8 mouse cellular contexts compared by ENCODE assay signal in genomic region chr11:98202641-98203350, GRCm38 (mm10). TPM values are rescaled to one million over a fixed set of nuclear protein-coding genes. Genes with fewer than 3 reads are reported as not detected.
DNase-seq lines count a peak whose midpoint lies in the region; ATAC-seq and TF ChIP-seq lines count a peak whose summit lies in the region.

Gene Cdk12, plus strand, starts transcription at chr11:98203059.

- no peak for TF ChIP-seq EP300 in CH12.LX (IDR thresholded peaks at IDR 0.05; ENCODE audit: low read length)

- peaks cover 38% of the 10 kb centered on the region for H3K79me2 ChIP-seq in CH12.LX (replicated peaks; ENCODE audit: control insufficient read depth, extremely low read depth, insufficient read depth, poor library complexity, severe bottlenecking)

- peaks cover 0 to 29% of the 10 kb centered on the region in 2 experiments; a peak in 2 of 4 replicates for H3K4me1 ChIP-seq in CH12.LX (ENCODE audit: control insufficient read depth in 1 of 2, insufficient read depth in 2 of 2)
- peaks cover 3% of the 10 kb centered on the region; the same call in 1 of the 2 replicates for H3K4me1 ChIP-seq in forebrain, embryonic 11.5 days (replicated peaks; ENCODE audit: control insufficient read depth, insufficient read depth, low read length)
- peaks cover 11% of the 10 kb centered on the region for H3K4me1 ChIP-seq in heart, embryonic 16.5 days (ENCODE audit: control insufficient read depth, insufficient read depth, low read length)
- peaks cover 19% of the 10 kb centered on the region for H3K4me1 ChIP-seq in liver, embryonic 15.5 days (replicated peaks)
- H3K4me1 ChIP-seq in neural tube, embryonic 12.5 days, result peaks cover 11% of the 10 kb centered on the region

- H3K4me2 ChIP-seq in CH12.LX (ENCODE audit: insufficient read depth, low read depth, poor library complexity, severe bottlenecking), result peak within 1 kb of the TSS; percentile 57
- H3K4me2 ChIP-seq in forebrain, embryonic 11.5 days (ENCODE audit: low read depth, low read length, severe bottlenecking), result peak within 1 kb of the TSS; percentile 89
- peak within 1 kb of the TSS; percentile 86 for H3K4me2 ChIP-seq in heart, embryonic 16.5 days (ENCODE audit: low read depth, low read length)
- H3K4me2 ChIP-seq in liver, embryonic 15.5 days, result peak within 1 kb of the TSS; percentile 68
- H3K4me2 ChIP-seq in neural tube, embryonic 12.5 days (replicated peaks), result peak within 1 kb of the TSS; percentile 85

- peak within 1 kb of the TSS; percentile 83 to 88 (median 86) for H3K4me3 ChIP-seq in CH12.LX (replicated peaks in 1 of 3; ENCODE audit: low read depth in 2 of 3, low read length in 2 of 3, poor library complexity in 1 of 3)
- H3K4me3 ChIP-seq in forebrain, embryonic 11.5 days (ENCODE audit: low read depth, low read length), result peak within 1 kb of the TSS; percentile 91
- H3K4me3 ChIP-seq in heart, embryonic 16.5 days (ENCODE audit: low read length), result peak within 1 kb of the TSS; percentile 99
- H3K4me3 ChIP-seq in liver, embryonic 15.5 days (replicated peaks), result peak within 1 kb of the TSS; percentile 96
- peak within 1 kb of the TSS; percentile 87 for H3K4me3 ChIP-seq in neural tube, embryonic 12.5 days

- peak; percentile 99 for TF ChIP-seq POLR2A in CH12.LX (IDR thresholded peaks at IDR 0.05; ENCODE audit: low read depth, low read length)

- H3K9ac ChIP-seq in CH12.LX (ENCODE audit: insufficient read depth, low read depth), result peak within 1 kb of the TSS; percentile 99
- H3K9ac ChIP-seq in forebrain, embryonic 11.5 days (ENCODE audit: low read length), result peak within 1 kb of the TSS; percentile 98
- H3K9ac ChIP-seq in heart, embryonic 16.5 days (ENCODE audit: low read length), result peak within 1 kb of the TSS; percentile 100
- H3K9ac ChIP-seq in liver, embryonic 15.5 days, result peak within 1 kb of the TSS; percentile 100
- H3K9ac ChIP-seq in neural tube, embryonic 12.5 days, result peak within 1 kb of the TSS; percentile 98

- peak within 1 kb of the TSS; percentile 93 for H3K27ac ChIP-seq in CH12.LX (ENCODE audit: insufficient read depth, low read depth)
- peak within 1 kb of the TSS; percentile 99 for H3K27ac ChIP-seq in forebrain, embryonic 11.5 days (ENCODE audit: low read depth, low read length)
- peak within 1 kb of the TSS; percentile 100 for H3K27ac ChIP-seq in heart, embryonic 16.5 days (ENCODE audit: low read length)
- H3K27ac ChIP-seq in liver, embryonic 15.5 days (replicated peaks), result peak within 1 kb of the TSS; percentile 100
- H3K27ac ChIP-seq in neural tube, embryonic 12.5 days, result peak within 1 kb of the TSS; percentile 98

- no peak for TF ChIP-seq CTCF in CH12.LX (conservative IDR thresholded peaks at IDR 0.05 in 1 of 2, IDR thresholded peaks at IDR 0.05 in 1 of 2; ENCODE audit: low read depth in 2 of 2, low read length in 2 of 2)

- WGBS in forebrain, embryonic 11.5 days, result under 1% methylated on average over 56 of the region's 63 CpGs
- under 1% methylated on average over 49 of the region's 63 CpGs for WGBS in heart, embryonic 16.5 days
- WGBS in liver, embryonic 15.5 days (ENCODE audit: insufficient replicate concordance), result under 1% methylated on average over 61 of the region's 63 CpGs
- WGBS in neural tube, embryonic 12.5 days, result under 1% methylated on average over 62 of the region's 63 CpGs

- dilution Hi-C loops in CH12.LX (cut with MboI; ENCODE audit: extremely low pct_ligation_motif_present, extremely low pct_unique_long_range_greater_than_20kb, low sequenced_read_pairs), result no loop called here

- peaks cover 0 to 8% of the 10 kb centered on the region in 2 experiments for H3K36me3 ChIP-seq in CH12.LX (replicated peaks in 1 of 2; ENCODE audit: control insufficient read depth in 1 of 2, insufficient read depth in 1 of 2, low read length in 1 of 2)
- H3K36me3 ChIP-seq in forebrain, embryonic 11.5 days (ENCODE audit: control insufficient read depth, insufficient read depth, low read length), result no peaks in the 10 kb centered on the region
- H3K36me3 ChIP-seq in heart, embryonic 16.5 days (ENCODE audit: control insufficient read depth, insufficient read depth), result no peaks in the 10 kb centered on the region
- H3K36me3 ChIP-seq in liver, embryonic 15.5 days (replicated peaks), result peaks cover 3% of the 10 kb centered on the region
- peaks cover 1% of the 10 kb centered on the region; the same call in 1 of the 2 replicates for H3K36me3 ChIP-seq in neural tube, embryonic 12.5 days

- no peak for TF ChIP-seq RAD21 in CH12.LX (IDR thresholded peaks at IDR 0.05; ENCODE audit: low read depth, low read length)

- no peaks in the 10 kb centered on the region for H3K27me3 ChIP-seq in CH12.LX (replicated peaks)
- no peaks in the 10 kb centered on the region for H3K27me3 ChIP-seq in forebrain, embryonic 11.5 days (ENCODE audit: control insufficient read depth, insufficient read depth, low read length)
- H3K27me3 ChIP-seq in heart, embryonic 16.5 days (ENCODE audit: control insufficient read depth, insufficient read depth, low read length), result no peaks in the 10 kb centered on the region
- H3K27me3 ChIP-seq in liver, embryonic 15.5 days, result no peaks in the 10 kb centered on the region; the same call in 1 of the 2 replicates
- H3K27me3 ChIP-seq in neural tube, embryonic 12.5 days (replicated peaks), result no peaks in the 10 kb centered on the region

- DNase-seq in CH12.LX (ENCODE audit: extremely low read depth), result peak; percentile 100
- peak; percentile 97 for DNase-seq in c-Kit-positive CD71-positive TER-119-negative erythroid progenitor cells, embryonic 14.5 days (ENCODE audit: low read depth)
- DNase-seq in forebrain, embryonic 11.5 days (ENCODE audit: low spot score), result peak; percentile 99
- peak; percentile 97 to 98 for DNase-seq in kidney, postnatal 36 days
- DNase-seq in telencephalon, adult 2 months (ENCODE audit: low read depth, low spot score), result peak; percentile 96

- H3K9me3 ChIP-seq in CH12.LX (replicated peaks; ENCODE audit: low read length), result no peaks in the 10 kb centered on the region
- H3K9me3 ChIP-seq in forebrain, embryonic 11.5 days (ENCODE audit: control insufficient read depth, low read length), result no peaks in the 10 kb centered on the region
- no peaks in the 10 kb centered on the region for H3K9me3 ChIP-seq in heart, embryonic 16.5 days (replicated peaks; ENCODE audit: control insufficient read depth, low read length)
- H3K9me3 ChIP-seq in liver, embryonic 15.5 days (replicated peaks), result no peaks in the 10 kb centered on the region
- no peaks in the 10 kb centered on the region for H3K9me3 ChIP-seq in neural tube, embryonic 12.5 days

- in situ Hi-C loops in CH12.LX (cut with MboI; ENCODE audit: low pct_ligation_motif_present, low pct_unique_long_range_greater_than_20kb, low sequenced_read_pairs), result no loop called here

- ATAC-seq in forebrain, embryonic 11.5 days (replicated peaks; ENCODE audit: low FRiP score), result peak; percentile 89
- peak; percentile 94 for ATAC-seq in heart, embryonic 16.5 days (replicated peaks; ENCODE audit: extremely low read depth, insufficient read depth, low FRiP score)
- ATAC-seq in liver, embryonic 15.5 days (ENCODE audit: insufficient read depth), result peak; percentile 89
- peak; percentile 94 for ATAC-seq in neural tube, embryonic 12.5 days (ENCODE audit: low FRiP score, low read depth)

TF ChIP-seq in CH12.LX, 34 proteins besides CTCF, POLR2A, EP300 and RAD21:
- no peak for TF ChIP-seq MYC (IDR thresholded peaks at IDR 0.05; ENCODE audit: low read depth, low read length)
- peak; percentile 89 for TF ChIP-seq MXI1 (IDR thresholded peaks at IDR 0.05; ENCODE audit: low read depth, low read length)
- no peak for TF ChIP-seq USF2 (conservative IDR thresholded peaks at IDR 0.05; ENCODE audit: low read depth, low read length)
- TF ChIP-seq ZMIZ1 (IDR thresholded peaks at IDR 0.05; ENCODE audit: low read depth, low read length), result peak; percentile 98
- TF ChIP-seq ZC3H11A (IDR thresholded peaks at IDR 0.05; ENCODE audit: low read depth, low read length), result no peak
- TF ChIP-seq MEF2A (IDR thresholded peaks at IDR 0.05; ENCODE audit: borderline replicate concordance, low read depth, low read length), result peak; percentile 68
- peak; percentile 56; the same call in 1 of the 2 replicates for TF ChIP-seq KAT2A (IDR thresholded peaks at IDR 0.05; ENCODE audit: insufficient replicate concordance, low read length)
- peak; percentile 97 for TF ChIP-seq TCF12 (IDR thresholded peaks at IDR 0.05; ENCODE audit: low read depth, low read length)
- peak; percentile 97 for TF ChIP-seq CHD2 (IDR thresholded peaks at IDR 0.05; ENCODE audit: low read length)
- TF ChIP-seq GABPA (IDR thresholded peaks at IDR 0.05; ENCODE audit: insufficient replicate concordance, low read depth, low read length), result no peak
- no peak for TF ChIP-seq JUND (conservative IDR thresholded peaks at IDR 0.05; ENCODE audit: low read depth, low read length)
- peak; percentile 74 for TF ChIP-seq BHLHE40 (IDR thresholded peaks at IDR 0.05; ENCODE audit: low read depth, low read length)
- peak; percentile 83; the same call in 1 of the 2 replicates for TF ChIP-seq MAX (IDR thresholded peaks at IDR 0.05; ENCODE audit: low read length)
- TF ChIP-seq IRF4 (IDR thresholded peaks at IDR 0.05; ENCODE audit: low read depth, low read length), result peak; percentile 63
- peak; percentile 99 for TF ChIP-seq MAZ (IDR thresholded peaks at IDR 0.05; ENCODE audit: low read depth, low read length)
- peak; percentile 21; the same call in 1 of the 2 replicates for TF ChIP-seq ETS1 (conservative IDR thresholded peaks at IDR 0.05; ENCODE audit: low read depth, low read length)
- TF ChIP-seq NRF1 (IDR thresholded peaks at IDR 0.05; ENCODE audit: low read depth, low read length), result no peak
- peak; percentile 97 for TF ChIP-seq SIN3A (IDR thresholded peaks at IDR 0.05; ENCODE audit: low read length)
- peak; percentile 93 for TF ChIP-seq UBTF (IDR thresholded peaks at IDR 0.05; ENCODE audit: low read depth, low read length)
- peak; percentile 97 for TF ChIP-seq NELFE (IDR thresholded peaks at IDR 0.05; ENCODE audit: low read depth, low read length)
- peak; percentile 97 for TF ChIP-seq POLR2AphosphoS2 (IDR thresholded peaks at IDR 0.05; ENCODE audit: low read depth, low read length)
- peak; percentile 95 for TF ChIP-seq TBP (conservative IDR thresholded peaks at IDR 0.05; ENCODE audit: low read depth, low read length)
- TF ChIP-seq CHD1 (IDR thresholded peaks at IDR 0.05; ENCODE audit: low read depth, low read length), result no peak
- TF ChIP-seq HCFC1 (IDR thresholded peaks at IDR 0.05; ENCODE audit: low read depth, low read length), result peak; percentile 80
TF ChIP-seq in CH12.LX: peak in this region for 17.

RNA-seq across cellular contexts. Expression of gene Cdk12, which starts in this region (rescaled TPM):
- total RNA-seq in CH12.LX (2012; rRNA removed), result 29.6 and 38.2 TPM in 2 replicates
- 26.1 and 27.8 TPM in 2 replicates for total RNA-seq in CH12.LX (2014; rRNA removed)
- 39.1 and 44.1 TPM in 2 replicates for polyA plus RNA-seq in CH12.LX (2012; ENCODE audit: insufficient read length, low read depth)
- polyA plus RNA-seq in forebrain, embryonic 11.5 days (2014; fragmentation: Nextera tagmentation; extraction: Ambion mirVana), result 16.1 and 18.2 TPM in 2 replicates
- polyA plus RNA-seq in heart, embryonic 16.5 days (2015; fragmentation: Nextera tagmentation; extraction: Ambion mirVana), result 6.2 and 6.4 TPM in 2 replicates
- polyA plus RNA-seq in liver, embryonic 15.5 days (2015; fragmentation: Nextera tagmentation; extraction: Ambion mirVana), result 5.3 and 5.7 TPM in 2 replicates
- polyA plus RNA-seq in neural tube, embryonic 12.5 days (2016; fragmentation: Nextera tagmentation; extraction: Ambion mirVana), result 13.5 and 13.6 TPM in 2 replicates

Comparison
In these comparisons a context has a peak if more than half of its experiments do, and no peak if none do; other contexts are left out.
1. Peak in every context shown above with its lines: DNase-seq, ATAC-seq, H3K4me3 ChIP-seq and H3K27ac ChIP-seq.